Mouse (Mus musculus) embryo, embryonic 10.5 days (tissue): Measurements from ENCODE around the gene Cab39l.
"Not testable (repeated sequence)": the region's sequence is repeated elsewhere in the genome, so short reads cannot be mapped to it uniquely, and the experiment has no call there.

Experiments used
- DNase-seq: peaks from one replicate; pipeline ENCODE4 v3.0.0-alpha.2; 2015; ENCODE audit warnings: low spot score

The Cab39l gene

DNA sequence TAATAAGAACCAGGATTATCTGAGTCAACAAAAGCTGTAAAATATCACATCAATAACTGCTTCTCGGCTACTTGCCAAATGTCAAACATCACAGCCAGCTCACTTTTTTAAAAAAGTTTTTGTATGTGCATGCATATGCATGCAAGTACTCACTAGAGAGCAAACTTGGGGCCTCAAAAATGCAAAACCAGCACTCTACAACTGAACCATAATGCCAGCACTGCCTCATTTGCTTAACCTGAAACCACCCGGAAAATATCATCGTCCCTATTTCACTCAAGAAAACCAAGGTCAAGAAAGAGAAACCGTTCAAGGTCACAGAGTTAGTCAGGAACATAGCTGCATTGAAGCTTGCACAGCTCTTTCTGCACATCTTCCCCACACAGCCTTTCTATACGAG is 135.6 kb downstream of the Cab39l start:
- DNase-seq, result no peak

DNA sequence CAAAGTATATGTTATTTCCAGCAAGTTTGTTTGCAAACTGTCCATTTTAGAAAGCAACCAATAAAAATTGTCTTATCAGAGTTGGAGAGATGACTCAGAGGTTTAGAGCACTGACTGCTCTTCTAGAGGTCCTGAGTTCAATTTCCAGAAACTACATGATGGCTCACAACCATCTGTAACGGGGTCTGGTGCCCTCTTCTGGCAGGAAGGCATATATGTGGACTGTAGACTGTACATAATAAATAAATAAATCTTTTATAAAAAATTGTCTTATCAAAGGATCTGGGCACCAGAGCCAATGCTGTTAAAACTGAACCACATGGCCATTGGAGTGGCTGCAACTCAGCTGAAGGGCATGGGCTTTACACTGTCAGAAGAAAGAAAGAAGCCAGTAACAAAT is 149.8 kb downstream of the Cab39l start:
- peak; percentile 21 for DNase-seq

DNA sequence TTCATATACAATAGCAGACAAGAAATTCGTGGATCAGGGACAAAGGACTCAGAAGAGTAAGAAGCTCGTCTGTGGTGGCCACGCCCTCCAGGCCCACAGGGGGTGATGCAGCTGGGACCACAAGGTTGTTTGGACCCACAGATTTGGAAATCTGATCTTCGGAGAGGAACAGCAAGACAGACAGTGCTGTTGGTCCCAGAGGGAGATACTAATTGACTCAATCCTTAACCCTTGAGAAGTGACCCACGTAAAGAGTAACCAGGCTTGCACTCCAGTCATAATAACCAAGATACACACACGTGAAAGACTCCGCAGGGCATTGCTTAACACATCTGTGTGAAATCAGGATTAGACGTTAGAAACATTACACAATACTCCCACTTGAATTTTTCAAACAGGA is 151.1 kb downstream of the Cab39l start:
- DNase-seq, result no peak

DNA sequence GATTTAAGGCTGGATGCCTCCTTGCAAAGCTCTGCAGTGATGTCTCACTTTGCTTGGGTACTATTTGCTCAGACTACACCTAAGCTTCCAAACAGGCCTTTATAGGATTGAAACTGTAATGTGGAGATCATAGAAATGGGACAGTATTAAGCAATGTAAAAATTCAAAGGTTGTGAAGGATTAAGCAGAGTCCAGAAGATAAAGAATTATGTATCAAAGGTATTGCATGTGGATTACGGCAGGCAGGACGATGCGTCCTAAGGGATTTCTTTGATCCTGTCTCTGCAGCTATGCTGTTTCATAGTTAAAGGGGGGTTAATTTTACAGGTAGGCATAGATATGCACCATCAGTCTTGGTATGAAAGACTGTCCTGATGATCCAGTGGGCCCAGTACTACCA is 151.8 kb downstream of the Cab39l start:
- no peak for DNase-seq

DNA sequence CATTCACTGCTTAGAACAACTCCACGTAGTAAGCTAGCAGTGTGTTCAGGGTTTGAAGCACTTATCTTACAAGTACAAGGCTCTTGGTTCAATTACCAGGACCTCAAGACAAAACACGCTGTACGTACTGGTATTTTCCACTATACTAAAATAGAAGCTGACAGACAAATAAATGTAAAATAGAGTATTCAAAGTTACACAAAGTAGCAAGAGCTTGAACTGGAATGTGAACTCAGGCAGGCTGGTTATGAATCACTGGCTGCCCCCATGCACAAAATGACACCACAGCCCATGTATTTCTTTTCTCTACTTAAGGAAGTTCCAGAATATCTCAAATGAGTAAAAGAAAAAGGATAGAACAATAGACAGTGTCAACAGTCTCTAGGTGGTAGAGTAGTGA is 154.2 kb downstream of the Cab39l start:
- no peak for DNase-seq

DNA sequence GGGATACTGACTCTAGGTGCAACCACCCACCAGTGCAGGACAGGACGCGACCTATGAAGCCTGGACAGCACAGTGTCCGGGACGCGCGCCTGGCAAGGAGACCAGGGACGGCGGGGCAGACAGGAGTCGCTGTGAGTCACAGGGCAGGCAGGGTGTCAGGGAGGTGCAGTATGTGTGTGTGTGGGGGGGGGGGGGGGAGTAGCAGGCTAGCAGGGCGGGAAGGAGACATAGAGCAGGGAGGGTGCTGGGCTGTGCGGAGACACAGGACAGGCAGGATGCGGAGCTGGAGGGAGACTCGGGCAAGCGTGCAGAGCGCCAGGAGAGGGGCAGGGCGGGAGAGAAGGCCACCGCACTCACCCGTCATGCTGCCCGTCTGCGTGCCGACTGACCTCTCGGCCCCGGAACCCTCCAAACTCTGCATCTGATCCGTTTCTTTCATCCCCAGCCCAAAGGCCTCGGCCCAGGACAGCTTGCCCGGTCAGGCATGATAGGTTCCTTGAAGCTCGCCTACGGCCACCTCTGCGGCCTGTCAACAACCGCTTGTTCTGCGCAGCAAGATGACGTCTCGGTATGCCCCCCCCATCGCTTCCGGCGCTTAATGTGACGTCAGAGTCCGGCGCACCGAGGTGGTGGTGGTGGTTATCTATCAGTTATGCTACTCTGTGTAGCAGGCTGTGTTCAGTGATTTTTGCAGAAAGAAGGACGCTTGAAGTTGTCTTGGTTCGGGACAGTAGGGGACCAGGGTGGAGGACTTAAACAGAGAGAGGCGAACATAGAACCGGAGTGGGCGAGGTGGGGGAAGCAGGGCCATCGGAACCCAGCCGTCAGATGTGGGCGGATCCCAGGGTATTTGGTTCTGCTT is 156.9 kb downstream of the Cab39l start, which contains the start of gene Cdadc1:
Gene Cdadc1, minus strand, starts transcription at position 562 of the 862 bp plus-strand sequence.
- peak; percentile 94 for DNase-seq

DNA sequence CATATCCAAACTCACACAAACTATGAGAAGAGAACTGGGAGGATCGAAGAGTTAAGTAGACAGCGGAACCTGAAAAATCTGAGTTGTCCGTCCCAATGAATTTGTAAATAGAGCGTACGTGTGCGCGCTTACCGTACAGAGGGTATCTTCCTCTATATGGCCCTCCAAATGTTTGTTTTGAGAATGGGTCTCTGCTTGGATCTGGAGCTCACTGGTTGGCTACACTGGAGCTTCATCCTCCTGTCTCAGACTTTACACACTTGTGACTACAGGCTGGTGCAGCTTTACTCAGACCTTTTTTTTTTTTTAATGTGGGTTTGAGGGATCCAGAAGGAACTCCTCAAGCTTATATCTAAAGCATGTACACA is 157.5 kb downstream of the Cab39l start:
- no peak for DNase-seq

DNA sequence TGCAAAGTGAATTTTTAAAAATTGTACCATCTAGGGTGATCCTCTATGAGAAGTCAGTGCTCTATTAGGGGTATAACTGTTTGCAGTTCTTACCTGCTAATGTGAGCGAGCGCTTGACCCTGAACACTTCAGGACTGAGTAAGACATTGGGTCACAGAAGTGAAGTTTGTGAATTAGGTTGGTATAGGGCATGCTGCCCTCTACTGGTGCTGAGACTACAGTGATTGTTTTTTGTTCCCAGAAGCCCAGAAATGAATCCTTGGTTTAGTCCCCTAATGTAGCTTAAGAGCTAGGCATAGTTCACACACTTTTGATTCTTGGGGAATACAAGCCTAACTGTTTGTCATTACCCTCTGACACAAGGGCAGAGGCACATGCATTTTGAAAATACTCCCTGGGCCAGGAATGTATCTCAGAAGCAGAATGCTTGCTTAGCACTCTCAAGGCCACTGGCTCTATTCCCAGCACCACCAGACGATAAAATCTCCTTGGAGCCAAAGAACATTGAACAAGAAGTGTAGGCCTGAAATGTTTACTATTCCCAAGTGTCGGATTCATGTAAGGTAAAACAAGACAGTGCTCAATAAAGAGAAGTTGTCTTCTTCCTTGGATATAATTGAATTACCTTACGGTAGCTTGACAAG is 163.4 kb downstream of the Cab39l start:
- peak; percentile 61 for DNase-seq

DNA sequence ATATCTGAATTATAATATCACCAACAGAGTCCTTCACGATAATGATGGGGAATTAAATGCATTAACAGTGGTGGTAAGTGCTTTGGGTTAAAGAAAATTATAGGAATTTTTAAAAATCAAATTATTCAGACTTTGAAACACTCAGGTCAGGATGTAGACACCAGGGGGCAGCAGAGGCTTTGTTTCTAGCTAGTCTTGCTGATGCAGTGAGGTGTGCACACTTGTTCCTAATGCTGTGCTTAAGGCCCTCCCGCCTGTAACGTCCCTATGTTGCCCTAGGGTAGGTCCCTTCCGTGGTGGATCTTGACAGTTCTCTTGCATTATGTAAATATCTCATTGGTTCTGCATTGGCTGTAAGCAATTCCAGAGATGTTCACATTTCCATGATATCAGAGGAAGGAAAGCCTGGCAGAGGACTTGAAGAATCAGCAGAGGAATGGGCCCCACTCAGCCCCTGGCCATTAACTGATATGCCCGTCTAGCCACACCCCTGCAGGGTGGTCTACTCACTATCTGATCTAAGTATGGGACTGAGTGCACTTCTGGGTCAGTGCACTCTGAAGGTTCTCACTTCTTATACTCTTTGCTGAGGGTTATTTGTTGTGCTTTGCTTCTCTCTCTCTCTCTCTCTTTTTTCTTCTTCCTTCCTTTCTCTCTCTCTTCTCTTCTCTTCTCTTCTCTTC is 165.0 kb downstream of the Cab39l start:
- DNase-seq, result peak; percentile 85

DNA sequence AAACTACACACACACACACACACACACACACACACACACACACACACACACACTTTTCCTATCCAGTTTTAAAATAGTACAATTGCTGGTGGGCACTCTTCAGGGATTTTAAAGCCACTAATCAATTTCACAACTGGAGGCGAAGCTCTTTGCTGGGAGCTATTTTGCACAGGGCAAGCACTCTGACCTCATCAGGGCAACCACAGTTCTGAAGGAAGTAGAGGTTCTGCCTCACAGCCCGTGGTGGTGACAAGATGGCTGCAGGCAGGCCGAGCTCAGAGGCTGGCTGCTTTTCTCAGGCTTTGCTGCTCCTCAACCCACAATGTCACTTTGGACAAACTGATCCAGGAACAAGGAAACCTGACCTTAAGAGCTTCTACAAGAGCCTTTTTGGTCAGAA is 166.2 kb downstream of the Cab39l start:
- DNase-seq, result no peak

DNA sequence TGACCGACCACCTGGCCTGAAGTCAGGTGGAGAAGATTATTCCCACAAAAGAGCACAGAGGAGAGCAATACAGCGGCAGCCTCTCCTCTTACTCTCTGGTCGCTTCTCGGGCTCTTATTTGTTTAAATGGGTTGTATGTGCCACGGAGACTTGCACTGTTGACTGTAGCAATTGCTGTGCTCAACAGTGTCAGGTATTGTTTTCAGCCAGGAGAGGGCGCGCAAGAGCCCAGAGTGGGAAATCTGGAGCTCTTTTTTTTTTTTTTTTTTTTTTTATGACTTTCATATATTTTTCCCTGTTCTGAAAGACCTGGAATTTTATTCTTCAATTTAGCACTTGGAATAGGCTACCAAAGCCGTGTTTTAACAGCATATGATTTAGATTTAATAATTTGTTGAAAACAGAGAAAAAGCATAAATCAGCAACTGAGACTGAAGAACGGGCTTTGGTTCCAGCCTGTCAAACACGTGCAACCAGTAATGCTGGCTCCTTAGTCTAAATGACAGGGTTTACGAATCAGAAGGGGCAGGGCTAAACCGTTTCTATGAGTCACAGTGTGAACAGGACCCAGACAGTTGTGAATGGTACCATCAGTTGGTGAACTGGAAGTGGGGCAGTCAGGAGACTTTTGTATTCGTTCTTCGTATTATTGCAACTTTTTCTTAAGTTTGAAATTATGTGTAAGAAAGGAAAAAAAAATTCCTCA is 172.3 kb downstream of the Cab39l start:
- DNase-seq, result peak; percentile 76

DNA sequence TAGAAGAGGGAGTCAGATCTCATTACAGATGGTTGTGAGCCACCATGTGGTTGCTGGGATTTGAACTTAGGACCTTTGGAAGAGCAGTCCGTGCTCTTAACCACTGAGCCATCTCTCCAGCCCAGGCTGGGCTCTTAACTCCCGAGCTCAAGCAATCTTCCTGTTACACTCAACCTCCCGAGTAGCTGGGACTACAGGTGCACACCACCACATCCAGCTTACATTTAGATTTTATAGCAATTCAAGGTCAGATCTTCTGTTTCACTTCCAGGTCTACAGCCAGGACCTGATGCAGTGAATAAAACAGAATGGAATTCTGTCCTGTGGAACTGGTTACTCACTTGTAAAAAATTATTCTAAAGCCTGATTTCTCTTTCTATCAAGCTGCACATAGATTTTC is 173.4 kb downstream of the Cab39l start:
- not testable (repeated sequence) for DNase-seq

DNA sequence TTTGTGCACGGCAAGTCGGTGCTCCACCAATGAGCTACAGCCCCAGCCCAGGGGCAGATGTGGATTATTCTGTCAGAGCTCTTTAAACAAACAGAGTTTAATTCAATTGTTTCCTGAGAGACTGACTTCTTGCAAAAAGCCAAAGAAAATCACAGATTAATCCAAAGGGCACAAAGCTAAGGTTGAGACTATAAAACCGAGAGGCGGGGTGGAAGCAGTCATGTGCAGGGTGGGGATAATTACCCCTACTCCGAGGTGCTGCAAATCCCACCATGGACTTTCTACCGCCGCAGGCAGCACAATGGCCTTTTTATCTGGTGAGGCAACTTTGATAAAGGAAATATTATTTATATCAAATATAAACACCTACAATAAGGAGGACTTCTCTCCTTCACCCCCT is 176.0 kb downstream of the Cab39l start:
- DNase-seq, result no peak

DNA sequence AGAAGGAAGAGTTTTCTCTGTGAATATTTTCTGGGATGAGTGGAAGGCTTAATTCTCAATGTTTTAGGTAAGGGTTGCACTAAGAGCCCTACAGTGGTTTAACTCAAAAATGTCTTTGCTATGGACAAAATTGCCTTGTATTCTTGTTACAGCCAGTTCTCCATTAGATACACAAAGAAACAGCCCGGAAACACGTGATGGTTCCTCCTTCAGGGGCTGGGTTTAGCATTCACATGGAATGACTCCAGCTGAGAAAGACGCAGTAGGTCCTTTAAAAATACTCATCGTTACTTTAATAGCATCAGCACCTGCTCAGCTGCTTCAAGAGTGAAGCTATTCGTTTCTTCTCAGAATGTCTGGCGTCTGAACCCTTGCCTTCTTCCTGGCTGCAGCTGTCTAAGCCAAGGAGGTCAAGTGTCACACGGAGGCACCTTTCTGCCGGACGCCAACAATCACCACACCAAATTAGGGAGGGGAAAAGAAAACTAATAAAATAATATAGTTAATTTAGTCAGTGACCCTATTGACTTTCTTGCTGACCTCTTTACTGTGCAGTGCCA is 183.6 kb downstream of the Cab39l start:
- peak; percentile 33 for DNase-seq

DNA sequence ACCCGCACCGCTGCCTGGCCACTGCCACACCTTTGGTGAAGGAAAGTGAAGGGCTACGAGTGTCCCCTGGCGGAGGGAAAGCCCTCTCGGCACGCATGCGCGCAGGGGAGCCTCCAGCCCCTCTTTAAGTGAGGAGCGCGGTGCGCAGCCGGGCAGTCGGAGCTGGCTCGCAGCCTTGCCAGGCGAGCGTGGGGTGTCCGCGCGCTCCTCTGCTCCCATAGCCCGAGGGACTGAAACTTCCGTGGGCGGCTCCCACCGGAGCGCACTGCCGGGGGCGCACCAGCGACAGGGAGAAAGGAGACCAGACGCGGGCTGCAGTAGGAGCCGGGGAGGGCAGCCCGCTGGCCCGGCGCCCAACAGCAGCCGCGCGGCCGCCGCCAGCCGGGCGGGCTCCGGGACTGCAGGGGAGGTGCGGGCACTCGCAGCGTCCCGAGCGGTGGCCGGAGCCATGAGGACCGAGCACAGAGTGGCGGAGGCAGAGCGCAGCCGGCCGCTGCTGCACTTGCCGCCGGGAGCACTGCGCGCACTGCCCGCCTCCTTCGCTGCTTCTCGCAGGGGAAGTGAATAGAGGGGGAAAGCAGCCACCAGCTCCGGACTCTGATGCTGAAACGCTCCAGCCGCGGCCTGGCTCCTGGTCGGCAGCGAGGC is 184.5 kb downstream of the Cab39l start, which contains the start of gene Shisa2:
Gene Shisa2, plus strand, starts transcription at position 151 of the 648 bp plus-strand sequence.
- DNase-seq, result peak; percentile 92

DNA sequence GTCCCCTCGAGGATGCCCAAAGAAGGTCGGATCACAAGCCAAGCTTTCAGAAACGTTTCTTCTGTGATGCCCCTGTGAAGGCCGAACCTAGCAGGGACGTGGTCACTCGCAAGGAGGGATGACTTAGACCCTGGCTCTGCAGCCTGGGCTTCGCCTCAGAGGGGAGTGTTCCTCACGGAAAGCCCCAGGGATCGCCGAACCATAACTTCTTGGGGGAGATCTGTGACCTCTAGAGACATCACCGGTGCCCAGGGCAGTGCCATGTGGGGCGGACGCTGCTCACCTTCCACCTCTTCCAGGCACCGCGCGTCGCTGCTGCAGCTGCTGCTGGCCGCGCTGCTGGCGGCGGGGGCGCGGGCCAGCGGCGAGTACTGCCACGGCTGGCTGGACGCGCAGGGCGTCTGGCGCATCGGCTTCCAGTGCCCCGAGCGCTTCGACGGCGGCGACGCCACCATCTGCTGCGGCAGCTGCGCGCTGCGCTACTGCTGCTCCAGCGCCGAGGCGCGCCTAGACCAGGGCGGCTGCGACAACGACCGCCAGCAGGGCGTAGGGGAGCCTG is 185.1 kb downstream of the Cab39l start:
- DNase-seq, result peak; percentile 69

DNA sequence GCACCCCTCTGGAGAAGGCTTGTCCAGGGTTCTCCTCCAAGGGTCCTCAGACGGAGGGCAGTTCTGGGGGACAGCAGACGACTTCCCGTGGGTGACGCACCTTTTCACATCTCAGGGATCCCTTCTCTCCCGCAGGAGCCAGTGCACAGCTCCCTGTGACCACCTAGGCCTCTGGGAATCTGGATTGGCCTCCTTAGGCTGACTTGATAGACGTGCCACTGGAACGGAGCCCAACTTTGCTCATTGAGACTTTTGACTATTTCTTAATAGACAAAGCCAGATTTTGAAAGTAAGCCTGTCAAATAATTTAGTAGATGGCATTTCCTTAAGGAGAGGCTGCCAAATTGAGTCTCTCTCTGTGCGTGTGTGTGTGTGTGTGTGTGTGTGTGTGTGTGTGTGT is 185.9 kb downstream of the Cab39l start:
- DNase-seq, result peak; percentile 35

DNA sequence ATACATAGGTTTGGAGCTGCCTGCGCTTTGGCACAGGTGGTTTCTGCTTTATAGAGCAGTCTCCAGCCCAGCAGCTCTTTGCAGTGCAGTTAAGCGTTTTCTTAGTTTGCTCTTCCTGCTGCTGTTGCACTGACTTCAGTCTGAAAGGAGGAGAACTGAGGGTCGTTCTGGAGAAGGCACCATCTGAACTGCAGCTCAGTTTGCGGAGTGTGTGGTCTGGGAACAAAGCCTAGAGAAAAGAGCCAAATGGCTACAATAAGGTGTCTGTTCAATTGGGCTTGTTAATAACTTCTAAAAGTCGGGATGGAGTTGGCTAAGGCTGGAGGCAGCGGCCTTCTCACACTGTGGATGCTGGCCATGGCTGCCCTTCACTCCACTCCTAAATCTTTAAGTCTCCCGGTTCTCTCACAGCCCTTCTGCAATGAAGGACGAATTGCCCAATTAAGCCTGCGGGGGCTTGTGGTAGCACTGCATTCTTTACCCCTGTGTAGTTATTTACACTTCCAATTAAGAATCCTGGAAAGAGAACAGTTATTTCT is 186.4 kb downstream of the Cab39l start:
- DNase-seq, result peak; percentile 32

DNA sequence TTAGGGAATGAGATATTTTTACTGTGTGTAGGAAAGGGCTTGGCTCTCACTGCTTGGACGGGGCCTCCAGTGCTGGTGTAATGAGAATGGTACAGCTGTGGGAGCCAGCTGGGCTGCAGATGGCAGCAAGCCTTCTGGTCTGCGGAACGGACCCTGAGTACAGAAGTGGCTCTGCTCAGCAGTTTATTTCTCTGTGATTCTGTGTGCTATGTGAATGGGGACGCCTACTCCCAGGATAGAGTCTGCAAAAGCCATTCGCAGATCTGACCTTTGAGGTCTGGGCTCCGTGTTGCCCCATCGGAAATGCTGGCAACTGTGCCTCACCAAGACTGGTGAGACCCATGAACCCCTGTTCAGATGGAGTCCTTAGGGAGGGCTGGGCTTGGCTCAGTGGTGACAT is 187.1 kb downstream of the Cab39l start:
- DNase-seq, result peak; percentile 68

DNA sequence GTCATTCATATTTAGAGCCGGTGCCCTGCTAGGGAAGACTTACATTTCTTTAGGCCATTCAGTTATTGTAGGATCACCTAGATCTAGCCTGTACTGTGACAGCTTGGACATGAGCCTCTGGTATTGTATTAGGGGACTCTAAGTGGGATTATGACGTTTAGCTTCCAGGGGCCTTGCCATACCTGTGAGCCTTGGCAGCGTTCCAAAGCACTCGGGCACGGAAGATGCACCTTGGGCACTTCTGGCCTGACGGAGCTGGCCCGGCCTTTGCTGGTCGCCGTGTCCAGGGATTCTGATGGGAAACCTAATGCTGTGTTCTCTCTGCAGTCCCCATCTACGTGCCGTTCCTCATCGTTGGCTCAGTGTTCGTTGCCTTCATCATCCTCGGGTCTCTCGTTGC is 188.5 kb downstream of the Cab39l start:
- DNase-seq, result no peak

DNA sequence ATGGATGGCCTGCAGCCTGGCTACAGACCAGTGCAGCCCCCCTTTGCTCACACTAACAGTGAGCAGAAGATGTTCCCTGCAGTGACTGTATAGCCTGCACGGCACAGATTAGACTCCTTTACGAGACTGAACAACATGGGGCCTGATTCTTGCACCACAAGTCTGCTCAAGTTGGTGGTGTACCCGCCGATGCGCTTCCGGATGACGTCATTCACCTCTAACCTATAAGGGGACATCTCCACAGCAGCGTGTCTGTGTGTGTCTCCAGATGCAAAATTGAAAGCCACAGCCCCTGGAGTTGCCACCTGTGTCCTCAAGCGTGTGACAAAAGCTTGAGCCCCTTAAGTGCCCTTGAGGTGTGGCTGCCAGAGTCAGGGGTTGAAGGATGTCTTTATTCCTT is 189.3 kb downstream of the Cab39l start:
- DNase-seq, result no peak
